8 mouse cellular contexts compared by ENCODE assay signal in the genomic region with DNA sequence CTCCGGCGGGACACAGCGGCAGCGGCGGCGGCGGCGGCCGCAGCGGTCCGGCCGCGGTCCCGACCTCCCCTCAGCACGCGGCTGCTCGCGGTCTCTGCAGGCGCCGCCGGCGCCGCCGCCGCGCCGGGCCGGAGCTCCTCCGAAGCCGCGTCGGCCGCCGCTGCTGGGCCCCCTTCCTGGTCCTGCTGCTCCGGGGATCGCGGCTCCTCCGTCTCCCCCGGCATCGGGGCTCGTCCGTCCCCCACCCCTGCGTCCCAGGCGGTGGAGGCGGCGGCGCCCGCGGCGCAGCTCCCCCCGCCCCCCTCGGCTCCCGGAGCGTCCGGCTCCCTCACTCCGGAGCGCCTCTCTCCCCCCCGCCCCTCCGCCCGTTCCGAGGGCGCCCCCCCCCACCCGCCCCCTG. TPM values are rescaled to one million over a fixed set of nuclear protein-coding genes. Genes with fewer than 3 reads are reported as not detected.
DNase-seq lines count a peak whose midpoint lies in the region; ATAC-seq and TF ChIP-seq lines count a peak whose summit lies in the region.

No protein-coding gene starts in this region.

- no peaks in the 10 kb centered on the region for H3K27me3 ChIP-seq in hindbrain, embryonic 14.5 days (ENCODE audit: control insufficient read depth, insufficient read depth, low read length)
- no peaks in the 10 kb centered on the region for H3K27me3 ChIP-seq in midbrain, embryonic 15.5 days (replicated peaks)

- peak; percentile 39 for DNase-seq in left cerebral cortex, adult 11 months (ENCODE audit: low spot score)
- DNase-seq in left cerebral cortex, postnatal 14 days (ENCODE audit: low spot score in 2 of 2): no peak
- DNase-seq in hindbrain, embryonic 14.5 days (ENCODE audit: low spot score): no peak
- no peak for DNase-seq in cerebellum, postnatal 4 days (ENCODE audit: low spot score in 2 of 2)
- DNase-seq in adrenal gland, postnatal 10 days: no peak
- DNase-seq in kidney, adult 18-20 months: no peak

- WGBS in hindbrain, embryonic 14.5 days: under 1% methylated on average over 34 of the region's 63 CpGs
- WGBS in midbrain, embryonic 15.5 days: under 1% methylated on average over 53 of the region's 63 CpGs

- H3K27ac ChIP-seq in cortical plate, adult 2 months (ENCODE audit: insufficient read depth, low read length): peak overlapping the region; percentile 100
- H3K27ac ChIP-seq in hindbrain, embryonic 14.5 days: peak overlapping the region; percentile 99
- peak overlapping the region; percentile 99 for H3K27ac ChIP-seq in midbrain, embryonic 15.5 days

- intact Hi-C loops in left cerebral cortex, postnatal 14 days (cut with DNase I): loop anchor here (5.0 to 10.0 kb wide), 3 partner anchors 73 to 780 kb away; no protein-coding TSS in a partner anchor

- peak overlapping the region; percentile 87 for H3K4me3 ChIP-seq in cortical plate, adult 2 months (ENCODE audit: insufficient read depth, low read length)
- peak overlapping the region; percentile 90 for H3K4me3 ChIP-seq in hindbrain, embryonic 14.5 days (replicated peaks; ENCODE audit: low read length)
- H3K4me3 ChIP-seq in midbrain, embryonic 15.5 days: peak overlapping the region; percentile 98

- peak; percentile 41 for ATAC-seq in hindbrain, embryonic 14.5 days (ENCODE audit: low FRiP score)
- ATAC-seq in midbrain, embryonic 15.5 days (replicated peaks): peak; percentile 51

- H3K9me3 ChIP-seq in hindbrain, embryonic 14.5 days (ENCODE audit: control insufficient read depth, low read length): no peaks in the 10 kb centered on the region
- H3K9me3 ChIP-seq in midbrain, embryonic 15.5 days: no peaks in the 10 kb centered on the region

- H3K4me1 ChIP-seq in cortical plate, adult 2 months (ENCODE audit: control insufficient read depth, insufficient read depth, low read length): no peaks in the 10 kb centered on the region; the same call in 1 of the 2 replicates
- H3K4me1 ChIP-seq in hindbrain, embryonic 14.5 days (replicated peaks; ENCODE audit: control insufficient read depth, insufficient read depth, low read length): peaks cover 18% of the 10 kb centered on the region; the same call in 1 of the 2 replicates
- H3K4me1 ChIP-seq in midbrain, embryonic 15.5 days: peaks cover 28% of the 10 kb centered on the region

- H3K36me3 ChIP-seq in hindbrain, embryonic 14.5 days (replicated peaks; ENCODE audit: control insufficient read depth, insufficient read depth): no peaks in the 10 kb centered on the region
- no peaks in the 10 kb centered on the region for H3K36me3 ChIP-seq in midbrain, embryonic 15.5 days (replicated peaks)

- H3K9ac ChIP-seq in hindbrain, embryonic 14.5 days: peak overlapping the region; percentile 95
- H3K9ac ChIP-seq in midbrain, embryonic 15.5 days: peak overlapping the region; percentile 90

- H3K4me2 ChIP-seq in hindbrain, embryonic 14.5 days (replicated peaks): peak overlapping the region; percentile 69
- peak overlapping the region; percentile 59 for H3K4me2 ChIP-seq in midbrain, embryonic 15.5 days

- TF ChIP-seq POLR2A in cortical plate, adult 2 months (IDR thresholded peaks at IDR 0.05; ENCODE audit: extremely low read depth, insufficient read depth, low read length): no peak

- TF ChIP-seq CTCF in cortical plate, adult 2 months (IDR thresholded peaks at IDR 0.05; ENCODE audit: extremely low read depth, insufficient read depth, low read length): no peak

RNA-seq across cellular contexts. Expression of gene Zfp91, which starts 0.8 kb away (rescaled TPM):
- total RNA-seq in left cerebral cortex, postnatal 14 days (2021): 10 to 100 TPM; 81.8 to 86.6 TPM
- polyA plus RNA-seq in cortical plate, adult 2 months (2012; rRNA removed): 51.3 and 55.9 TPM in 2 replicates
- 8.5 and 9.6 TPM in 2 replicates for polyA plus RNA-seq in hindbrain, embryonic 14.5 days (2014; fragmentation: Nextera tagmentation; extraction: Ambion mirVana)
- polyA plus RNA-seq in midbrain, embryonic 15.5 days (2015; fragmentation: Nextera tagmentation; extraction: Ambion mirVana): 13.5 and 13.8 TPM in 2 replicates
- 10 to 100 TPM; 80.6 to 86.3 TPM for total RNA-seq in adrenal gland, postnatal 10 days (2021)

RNA-seq across cellular contexts. Expression of gene Lpxn, which starts 0.9 kb away (rescaled TPM):
- total RNA-seq in left cerebral cortex, postnatal 14 days (2021): 1 to 10 TPM; 1.2 to 2.1 TPM
- 2.6 TPM in 2 replicates for polyA plus RNA-seq in cortical plate, adult 2 months (2012; rRNA removed)
- polyA plus RNA-seq in hindbrain, embryonic 14.5 days (2014; fragmentation: Nextera tagmentation; extraction: Ambion mirVana): 0.83 and 1.1 TPM in 2 replicates
- polyA plus RNA-seq in midbrain, embryonic 15.5 days (2015; fragmentation: Nextera tagmentation; extraction: Ambion mirVana): 1.0 TPM in 2 replicates
- 1 to 10 TPM; 2.0 to 2.1 TPM for total RNA-seq in adrenal gland, postnatal 10 days (2021)

RNA-seq across cellular contexts. Expression of gene Cntf, which starts 29.7 kb away (rescaled TPM):
- 1 to 10 TPM; 2.2 to 2.9 TPM for total RNA-seq in left cerebral cortex, postnatal 14 days (2021)
- 2.1 and 3.2 TPM in 2 replicates for polyA plus RNA-seq in cortical plate, adult 2 months (2012; rRNA removed)
- 0.39 TPM in 1 of 2 replicates, not detected in the other for polyA plus RNA-seq in hindbrain, embryonic 14.5 days (2014; fragmentation: Nextera tagmentation; extraction: Ambion mirVana)
- polyA plus RNA-seq in midbrain, embryonic 15.5 days (2015; fragmentation: Nextera tagmentation; extraction: Ambion mirVana): 1.1 and 1.4 TPM in 2 replicates
- total RNA-seq in adrenal gland, postnatal 10 days (2021): 1 to 10 TPM; 2.9 to 3.5 TPM

RNA-seq across cellular contexts. Expression of gene Gm5244, which starts 51.4 kb away (rescaled TPM):
- not detected for total RNA-seq in left cerebral cortex, postnatal 14 days (2021)
- not detected in 2 replicates for polyA plus RNA-seq in cortical plate, adult 2 months (2012; rRNA removed)
- not detected in 2 replicates for polyA plus RNA-seq in hindbrain, embryonic 14.5 days (2014; fragmentation: Nextera tagmentation; extraction: Ambion mirVana)
- polyA plus RNA-seq in midbrain, embryonic 15.5 days (2015; fragmentation: Nextera tagmentation; extraction: Ambion mirVana): not detected in 2 replicates
- not detected for total RNA-seq in adrenal gland, postnatal 10 days (2021)
